Mouse (Mus musculus) megakaryocyte-erythroid progenitor cell, adult 5-6 weeks (primary cell): Measurements from ENCODE around the gene Prpf40b. TPM values are rescaled to one million over a fixed set of nuclear protein-coding genes. Genes with fewer than 3 reads are reported as not detected.
A peak's percentile ranks its signal among the peaks of the same experiment; 100 is the strongest.

Source experiments
- ATAC-seq: replicated peaks from 2 replicates; pipeline ENCODE4 v1.8.0; 2016; ENCODE audit warnings: mild to moderate bottlenecking, inconsistent platforms; ENCODE audit not compliant: severe bottlenecking, poor library complexity, low FRiP score, low TSS enrichment
- total RNA-seq, 2 experiments: library from RNA; stranded (forward) in 1 of 2; stranded (reverse) in 1 of 2; fragments of 200-1000, 215-1000 nt in 1 of 2; fragments of >200 nt in 1 of 2; fragmentation: Nextera tagmentation in 1 of 2; gene quantifications; 2 replicates each; pipeline ENCODE4 v1.2.3; 2014 to 2017

Gene Prpf40b
- total RNA-seq, 2 experiments from 2014 or later, result 1.4 to 26.2 TPM

GRCm38 (mm10) chr15:99284527-99285188 is 10.2 kb upstream of the Prpf40b start:
- peak; percentile 84 for ATAC-seq

- ATAC-seq, result peak; percentile 81
Measured at GRCm38 (mm10) chr15:99285189-99285535, 9.7 kb upstream of the Prpf40b start.

GRCm38 (mm10) chr15:99290586-99290985 is 4.3 kb upstream of the Prpf40b start:
- ATAC-seq, result no peak

GRCm38 (mm10) chr15:99294287-99294686 is 600 bp upstream of the Prpf40b start:
- ATAC-seq, result peak; percentile 42

- 0 out of 2 replicates have a peak, but pooled peaks have one; percentile 30 for ATAC-seq
Measured at GRCm38 (mm10) chr15:99295484-99295981, 646 bp downstream of the Prpf40b start, which contains the start of gene Fam186b. Fam186b (minus strand) TSS chr15:99295888.

GRCm38 (mm10) chr15:99296213-99296612 is 1.3 kb downstream of the Prpf40b start:
- no peak for ATAC-seq

- ATAC-seq, result no peak
Measured at GRCm38 (mm10) chr15:99307476-99307875, 12.6 kb downstream of the Prpf40b start.

GRCm38 (mm10) chr15:99309549-99309948 is 14.7 kb downstream of the Prpf40b start:
- ATAC-seq, result no peak

- ATAC-seq, result no peak
Measured at GRCm38 (mm10) chr15:99310617-99311016, 15.7 kb downstream of the Prpf40b start.

GRCm38 (mm10) chr15:99314891-99315290 is 20.0 kb downstream of the Prpf40b start:
- no peak for ATAC-seq

GRCm38 (mm10) chr15:99316314-99317266 is 21.7 kb downstream of the Prpf40b start:
- 0 out of 2 replicates have a peak, but pooled peaks have one; percentile 54 for ATAC-seq

- ATAC-seq, result no peak
Measured at GRCm38 (mm10) chr15:99317267-99317651, 22.4 kb downstream of the Prpf40b start.

GRCm38 (mm10) chr15:99318071-99318470 is 23.2 kb downstream of the Prpf40b start:
- ATAC-seq, result no peak

GRCm38 (mm10) chr15:99318861-99319410 is 24.0 kb downstream of the Prpf40b start:
- ATAC-seq, result no peak

GRCm38 (mm10) chr15:99319411-99319871 is 24.6 kb downstream of the Prpf40b start:
- ATAC-seq, result no peak

- ATAC-seq, result no peak
Measured at GRCm38 (mm10) chr15:99320168-99320674, 25.3 kb downstream of the Prpf40b start.

GRCm38 (mm10) chr15:99320978-99321377 is 26.1 kb downstream of the Prpf40b start:
- no peak for ATAC-seq

- no peak for ATAC-seq
Measured at GRCm38 (mm10) chr15:99324151-99324550, 29.3 kb downstream of the Prpf40b start.

GRCm38 (mm10) chr15:99325598-99325997 is 30.7 kb downstream of the Prpf40b start:
- no peak for ATAC-seq

- ATAC-seq, result no peak
Measured at GRCm38 (mm10) chr15:99326407-99326806, 31.5 kb downstream of the Prpf40b start.
